ENCODE assay signal across 8 mouse cellular contexts in the genomic region with DNA sequence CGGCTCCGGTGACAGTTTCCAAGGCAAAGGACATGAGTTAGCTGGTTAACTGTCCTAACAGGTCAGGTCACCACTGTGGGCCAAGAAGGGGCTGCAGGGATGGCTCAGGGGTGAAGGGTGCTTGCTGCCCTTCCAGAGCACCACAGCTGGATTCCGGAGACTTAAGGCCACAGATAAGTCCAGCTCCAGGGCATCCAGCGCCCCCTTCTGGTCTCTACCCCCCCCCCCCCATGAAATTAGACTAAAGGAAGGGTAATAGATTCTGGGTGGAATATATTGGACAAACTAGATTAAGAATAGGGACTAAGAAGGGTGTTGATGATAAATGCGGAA. TPM values are rescaled to one million over a fixed set of nuclear protein-coding genes. Genes with fewer than 3 reads are reported as not detected.
DNase-seq lines count a peak whose midpoint lies in the region; ATAC-seq and TF ChIP-seq lines count a peak whose summit lies in the region.

No protein-coding gene starts in this region.

- TF ChIP-seq RAD21 in MEL (IDR thresholded peaks at IDR 0.05; ENCODE audit: low read depth, low read length), result no peak

- H3K4me1 ChIP-seq in heart, embryonic 15.5 days (replicated peaks), result peaks cover 14% of the 10 kb centered on the region
- peaks cover 6 to 9% of the 10 kb centered on the region in 2 experiments; a peak in 3 of 4 replicates for H3K4me1 ChIP-seq in MEL (ENCODE audit: control insufficient read depth in 1 of 2, insufficient read depth in 2 of 2, low read length in 2 of 2)
- H3K4me1 ChIP-seq in hindbrain, embryonic 11.5 days (replicated peaks; ENCODE audit: control insufficient read depth, insufficient read depth, low read length), result no peaks in the 10 kb centered on the region; the same call in 1 of the 2 replicates
- peaks cover 15% of the 10 kb centered on the region for H3K4me1 ChIP-seq in midbrain, embryonic 10.5 days

- no peaks in the 10 kb centered on the region for H3K9me3 ChIP-seq in heart, embryonic 15.5 days (replicated peaks)
- H3K9me3 ChIP-seq in MEL (replicated peaks; ENCODE audit: insufficient read depth, low read length), result no peaks in the 10 kb centered on the region
- no peaks in the 10 kb centered on the region for H3K9me3 ChIP-seq in hindbrain, embryonic 11.5 days (ENCODE audit: control insufficient read depth, low read length)
- no peaks in the 10 kb centered on the region for H3K9me3 ChIP-seq in midbrain, embryonic 10.5 days (replicated peaks)

- DNase-seq in heart, postnatal 25 days (ENCODE audit: low spot score), result no peak
- no peak for DNase-seq in MEL (ENCODE audit: low read depth, low spot score)
- no peak for DNase-seq in hindbrain, embryonic 11.5 days (ENCODE audit: low spot score)
- DNase-seq in midbrain, embryonic 10.5 days (ENCODE audit: low spot score), result no peak
- no peak for DNase-seq in right cerebral cortex, postnatal 10 days (ENCODE audit: low spot score in 2 of 2)
- no peak for DNase-seq in layer of hippocampus, adult 8-10 months (ENCODE audit: low spot score in 2 of 2)

- intact Hi-C loops in heart, postnatal 25 days (cut with DNase I), result loop anchor here (5.0 to 10.0 kb wide), 2 partner anchors 47 to 315 kb away; no protein-coding TSS in a partner anchor

- no peak for TF ChIP-seq EP300 in MEL (IDR thresholded peaks at IDR 0.05; ENCODE audit: low read depth in 1 of 2, low read length in 2 of 2)

- H3K4me3 ChIP-seq in heart, embryonic 15.5 days, result peak overlapping the region; percentile 91
- peak overlapping the region in 1 of 2 experiments; percentile 81; a peak in 2 of 4 replicates for H3K4me3 ChIP-seq in MEL (ENCODE audit: control insufficient read depth in 1 of 2, insufficient read depth in 1 of 2, low read depth in 2 of 2, low read length in 2 of 2)
- H3K4me3 ChIP-seq in hindbrain, embryonic 11.5 days (ENCODE audit: low read depth, low read length), result peak overlapping the region; percentile 81
- H3K4me3 ChIP-seq in midbrain, embryonic 10.5 days, result peak overlapping the region; percentile 96

- 0 out of 2 replicates have a peak overlapping the region, but pooled peaks have one; percentile 90 for H3K9ac ChIP-seq in heart, embryonic 15.5 days
- H3K9ac ChIP-seq in MEL (ENCODE audit: control insufficient read depth, low read depth, low read length, poor library complexity, severe bottlenecking), result peak overlapping the region; percentile 32; the same call in 1 of the 2 replicates
- peak overlapping the region; percentile 87 for H3K9ac ChIP-seq in hindbrain, embryonic 11.5 days (ENCODE audit: low read depth, low read length)

- 29% methylated on average over 5 of the region's 5 CpGs for WGBS in heart, embryonic 15.5 days
- WGBS in hindbrain, embryonic 11.5 days, result 34% methylated on average over 5 of the region's 5 CpGs
- 31% methylated on average over 5 of the region's 5 CpGs for WGBS in midbrain, embryonic 10.5 days

- peak overlapping the region; percentile 78 for H3K27ac ChIP-seq in heart, embryonic 15.5 days
- peak overlapping the region; percentile 46; the same call in 1 of the 2 replicates for H3K27ac ChIP-seq in MEL (ENCODE audit: control insufficient read depth, low read depth, low read length)
- H3K27ac ChIP-seq in hindbrain, embryonic 11.5 days (ENCODE audit: low read depth, low read length), result peak overlapping the region; percentile 64; the same call in 1 of the 2 replicates
- H3K27ac ChIP-seq in midbrain, embryonic 10.5 days (replicated peaks), result peak overlapping the region; percentile 97

- no peaks in the 10 kb centered on the region for H3K36me3 ChIP-seq in heart, embryonic 15.5 days
- peaks cover 0 to 24% of the 10 kb centered on the region in 2 experiments; a peak in 2 of 4 replicates for H3K36me3 ChIP-seq in MEL (ENCODE audit: control insufficient read depth in 1 of 2, insufficient read depth in 2 of 2, low read length in 2 of 2)
- no peaks in the 10 kb centered on the region for H3K36me3 ChIP-seq in hindbrain, embryonic 11.5 days (ENCODE audit: control insufficient read depth, insufficient read depth, low read length)
- 0 out of 2 replicates have a peak, but pooled peaks cover 4% of the 10 kb centered on the region for H3K36me3 ChIP-seq in midbrain, embryonic 10.5 days

- H3K4me2 ChIP-seq in heart, embryonic 15.5 days, result peak overlapping the region; percentile 92
- peak overlapping the region; percentile 60 for H3K4me2 ChIP-seq in hindbrain, embryonic 11.5 days (replicated peaks; ENCODE audit: low read depth, low read length)

- H3K27me3 ChIP-seq in heart, embryonic 15.5 days, result no peaks in the 10 kb centered on the region
- H3K27me3 ChIP-seq in MEL (ENCODE audit: control insufficient read depth in 1 of 2, insufficient read depth in 2 of 2, low read length in 2 of 2), result no peaks in the 10 kb centered on the region
- no peaks in the 10 kb centered on the region for H3K27me3 ChIP-seq in hindbrain, embryonic 11.5 days (ENCODE audit: control insufficient read depth, insufficient read depth, low read length)
- peaks cover 6% of the 10 kb centered on the region; the same call in 1 of the 2 replicates for H3K27me3 ChIP-seq in midbrain, embryonic 10.5 days (ENCODE audit: low read depth, poor library complexity, severe bottlenecking)

- H3K79me2 ChIP-seq in MEL (ENCODE audit: control insufficient read depth, insufficient read depth, low read length, poor library complexity), result peaks cover 10% of the 10 kb centered on the region

- no peak for TF ChIP-seq CTCF in MEL (IDR thresholded peaks at IDR 0.05 in 2 of 3, conservative IDR thresholded peaks at IDR 0.05 in 1 of 3; ENCODE audit: control insufficient read depth in 1 of 3, insufficient read depth in 1 of 3, low read depth in 2 of 3, low read length in 3 of 3, poor library complexity in 1 of 3, severe bottlenecking in 1 of 3)

- 0 out of 4 replicates have a peak, but pooled peaks of 1 of the 2 experiments have one; percentile 26 for TF ChIP-seq POLR2A in MEL (IDR thresholded peaks at IDR 0.05; ENCODE audit: control insufficient read depth in 1 of 2, insufficient read depth in 1 of 2, low read depth in 1 of 2, low read length in 2 of 2, poor library complexity in 1 of 2)

- ATAC-seq in heart, embryonic 15.5 days (replicated peaks; ENCODE audit: insufficient number of reproducible peaks, insufficient read depth, low FRiP score, low read depth), result no peak
- no peak for ATAC-seq in hindbrain, embryonic 11.5 days (ENCODE audit: low FRiP score)
- ATAC-seq in CD4-positive, CD25-positive, alpha-beta regulatory T cell, adult 4 months, result no peak

TF ChIP-seq in MEL, 35 proteins besides CTCF, POLR2A, EP300 and RAD21:
- TF ChIP-seq ZMIZ1 (IDR thresholded peaks at IDR 0.05; ENCODE audit: low read depth, low read length), result no peak
- TF ChIP-seq ELF1 (IDR thresholded peaks at IDR 0.05; ENCODE audit: low read depth, low read length), result no peak

RNA-seq across cellular contexts. Expression of gene Micu2, which starts 0.3 kb away (rescaled TPM):
- 82.6 and 83.7 TPM in 2 replicates for polyA plus RNA-seq in heart, embryonic 15.5 days (2015; fragmentation: Nextera tagmentation; extraction: Ambion mirVana)
- 10 to 100 TPM; 63.4 to 65.6 TPM for total RNA-seq in heart, postnatal 25 days (2021)
- total RNA-seq in MEL (2012; rRNA removed), result 56.8 and 61.3 TPM in 2 replicates
- 100 to 1,000 TPM in 1 of 2 experiments, 10 to 100 TPM in 1; 65.1 to 173 TPM for polyA plus RNA-seq in MEL (2012; ENCODE audit: insufficient read depth in 1 of 2, insufficient read length in 2 of 2, low read depth in 1 of 2, low replicate concordance in 2 of 2, missing spikeins in 1 of 2)
- 45.1 and 56.9 TPM in 2 replicates for polyA plus RNA-seq in hindbrain, embryonic 11.5 days (2014; fragmentation: Nextera tagmentation; extraction: Ambion mirVana)
- polyA plus RNA-seq in midbrain, embryonic 10.5 days (2016; fragmentation: Nextera tagmentation; extraction: Ambion mirVana), result 58.2 and 61.6 TPM in 2 replicates
- polyA plus RNA-seq in CD4-positive, CD25-positive, alpha-beta regulatory T cell, adult 4 months (2017; shearing (Covaris generic)), result 10 to 100 TPM; 12.6 to 19.2 TPM
- total RNA-seq in layer of hippocampus, adult 8-10 months (2022), result 10 to 100 TPM; 20.2 to 25.7 (median 22.5) TPM

Comparison
In these comparisons a context has a peak if more than half of its experiments do, and no peak if none do; other contexts are left out.
1. H3K27ac ChIP-seq: peak in every context shown above with its lines; median percentile 97 in midbrain, embryonic 10.5 days; 78 in heart, embryonic 15.5 days; 64 in hindbrain, embryonic 11.5 days; 46 in MEL.
2. H3K9ac ChIP-seq: peak in every context shown above with its lines; median percentile 90 in heart, embryonic 15.5 days; 87 in hindbrain, embryonic 11.5 days; 32 in MEL.